Mouse (Mus musculus) cerebellum, adult 2 months (tissue): ENCODE data around the gene Tsen34. TPM values are rescaled to one million over a fixed set of nuclear protein-coding genes. Genes with fewer than 3 reads are reported as not detected.

Source experiments
- DNase-seq, 2 experiments: peaks; one replicate each; pipeline ENCODE4 v3.0.0; 2021
- H3K27ac ChIP-seq: fragments of 200-500 bp; 2 replicates; pipeline ENCODE4 v1.5.1; 2012; ENCODE audit warnings: low read length, control low read depth, inconsistent platforms; ENCODE audit not compliant: insufficient read depth
- H3K27me3 ChIP-seq: fragments of 200-500 bp; 2 replicates; pipeline ENCODE4 v1.6.1; 2012; ENCODE audit warnings: inconsistent platforms, mild to moderate bottlenecking, low read length, moderate library complexity; ENCODE audit not compliant: control insufficient read depth, insufficient read depth
- H3K4me1 ChIP-seq: fragments of 200-500 bp; 2 replicates; pipeline ENCODE4 v1.6.1; 2011; ENCODE audit warnings: low read length; ENCODE audit not compliant: control insufficient read depth, insufficient read depth
- H3K4me3 ChIP-seq: fragments of 200-500 bp; replicated peaks from 2 replicates; pipeline ENCODE3; 2011; ENCODE audit warnings: mild to moderate bottlenecking, low read depth, low read length, control low read depth; ENCODE audit not compliant: insufficient read depth
- CTCF ChIP-seq: fragments of 200-500 bp; IDR thresholded peaks from 2 replicates; pipeline ENCODE4 v1.5.1; 2011; ENCODE audit warnings: low read depth, mild to moderate bottlenecking, control low read depth, low read length, moderate library complexity, borderline replicate concordance; ENCODE audit not compliant: insufficient read depth
- POLR2A ChIP-seq: fragments of 200-500 bp; IDR thresholded peaks from 2 replicates; pipeline ENCODE4 v1.6.1; 2011; ENCODE audit warnings: low read length, control low read depth, borderline replicate concordance; ENCODE audit not compliant: insufficient read depth
- WGBS: fragments of 180-500 bp; shearing (Covaris S2); methylation state at CpG from one replicate; pipeline ENCODE4 v1.1.7; 2018; 5-methylcytosine and 5-hydroxymethylcytosine counted together
- polyA plus RNA-seq: library from polyadenylated mRNA; depleted of rRNA; stranded (reverse); fragments of >200 nt; gene quantifications from 2 replicates; pipeline ENCODE4 v1.2.3, GENCODE M21; 2012

Tsen34 gene
- polyA plus RNA-seq, 1 experiment = 112 TPM

DNA sequence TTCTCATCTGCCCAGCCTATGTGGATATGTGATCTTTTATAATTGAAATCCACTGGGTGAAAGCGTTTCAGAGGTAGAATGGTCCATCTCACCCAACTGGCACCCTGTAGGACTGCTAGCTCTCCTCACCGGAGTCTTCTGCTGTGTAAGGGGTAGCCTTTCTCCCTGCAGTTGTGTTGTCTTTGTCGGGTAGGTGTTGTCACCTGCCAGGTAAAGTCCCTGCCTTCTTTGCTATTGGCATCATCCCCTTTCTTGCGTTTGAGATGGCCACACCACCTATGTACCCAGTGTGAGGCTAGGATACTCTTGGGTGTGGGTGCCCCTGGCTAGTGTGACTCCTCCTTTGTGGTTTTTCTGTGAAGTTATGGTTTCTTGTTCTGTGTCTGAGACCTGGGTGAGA, 46.0 kb upstream of the Tsen34 start:
- 16% methylated on average over 4 of the region's 4 CpGs for WGBS
- TF ChIP-seq POLR2A (no peak), CTCF (no peak)
- DNase-seq = no peak
- Histone ChIP-seq H3K27me3 (no peaks in the 10 kb centered on the region), H3K4me1 (peaks cover 10% of the 10 kb centered on the region; the same call in 1 of the 2 replicates), H3K4me3 (peak overlapping the region; percentile 79), H3K27ac (no peak overlapping the region)

GRCm38 (mm10) chr7:3656966-3657365, 35.7 kb upstream of the Tsen34 start:
- Histone ChIP-seq H3K4me1 (no peaks in the 10 kb centered on the region), H3K27ac (no peak overlapping the region), H3K4me3 (no peak overlapping the region), H3K27me3 (no peaks in the 10 kb centered on the region)
- no peak for TF ChIP-seq POLR2A
- TF ChIP-seq CTCF = no peak
- DNase-seq = no peak
- 87% methylated on average over 4 of the region's 4 CpGs for WGBS

DNA sequence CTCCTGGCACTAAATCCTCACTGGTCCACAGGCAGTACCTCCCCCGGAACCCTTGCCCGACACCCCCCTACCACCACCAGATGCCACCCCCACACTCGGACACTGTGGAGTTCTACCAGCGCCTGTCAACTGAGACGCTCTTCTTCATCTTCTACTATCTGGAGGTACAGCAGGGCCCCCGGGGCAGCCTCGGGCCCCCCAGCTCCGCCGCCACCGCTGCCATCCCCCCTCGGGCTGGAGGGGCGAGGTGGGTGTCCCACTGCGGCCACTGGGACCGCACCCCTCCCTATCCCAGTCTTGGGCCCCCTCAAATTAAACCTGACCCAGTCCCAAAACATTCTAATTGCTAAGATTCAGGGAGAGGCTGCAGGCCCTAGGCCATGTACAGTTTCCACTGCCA, 34.1 kb upstream of the Tsen34 start:
- DNase-seq = no peak
- 91% methylated on average over 14 of the region's 14 CpGs for whole genome bisulfite sequencing
- TF ChIP-seq POLR2A (no peak), CTCF (no peak)
- no peaks in the 10 kb centered on the region for H3K27me3 ChIP-seq
- H3K4me1 ChIP-seq = no peaks in the 10 kb centered on the region
- H3K4me3 ChIP-seq = no peak overlapping the region
- H3K27ac ChIP-seq = no peak overlapping the region

GRCm38 (mm10) chr7:3664524-3665214, 28.0 kb upstream of the Tsen34 start:
- TF ChIP-seq POLR2A (no peak), CTCF (no peak)
- no peaks in the 10 kb centered on the region for H3K27me3 ChIP-seq
- no peaks in the 10 kb centered on the region; the same call in 1 of the 2 replicates for H3K4me1 ChIP-seq
- no peak for DNase-seq
- 22% methylated on average over 15 of the region's 15 CpGs for WGBS
- no peak overlapping the region for H3K27ac ChIP-seq
- peak overlapping the region; percentile 75 for H3K4me3 ChIP-seq

- Histone ChIP-seq H3K27me3 (no peaks in the 10 kb centered on the region), H3K4me1 (no peaks in the 10 kb centered on the region; the same call in 1 of the 2 replicates), H3K4me3 (peak within 1 kb of the TSS; percentile 75), H3K27ac (peak within 1 kb of the TSS; percentile 51)
- TF ChIP-seq CTCF (no peak), POLR2A (peak; percentile 88; the same call in 1 of the 2 replicates)
- DNase-seq = peak; percentile 96 to 99
- 2% methylated on average over 45 of the region's 45 CpGs for WGBS
These were observed 27.2 kb upstream of the Tsen34 start, which contains the start of gene Leng1 for GRCm38 (mm10) chr7:3665215-3666114. Gene Leng1 (minus strand): TSS chr7:3665840.

DNA sequence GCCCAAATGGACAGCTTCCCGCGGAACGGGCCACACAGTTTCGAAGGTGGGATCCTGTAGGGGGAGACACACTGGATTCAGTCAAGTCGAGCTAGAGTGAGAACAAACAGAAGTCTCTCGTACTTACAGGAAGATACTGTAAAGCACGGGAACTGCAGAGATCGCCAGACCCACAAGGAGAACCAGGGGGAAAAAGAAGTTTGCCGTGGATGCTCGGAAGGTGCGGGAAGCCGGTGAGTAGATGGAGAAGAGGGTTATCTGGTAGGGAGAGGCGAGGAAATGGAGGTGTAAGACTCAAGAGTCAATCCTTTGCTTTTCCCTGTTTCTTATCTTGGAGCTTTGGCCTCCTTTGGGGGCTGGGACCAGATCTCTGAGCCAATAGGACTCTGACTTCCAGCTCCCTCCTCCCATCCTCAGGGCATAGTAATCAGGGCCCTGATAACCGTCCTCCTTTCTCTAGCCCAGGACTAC, 25.7 kb upstream of the Tsen34 start:
- 27% methylated on average over 14 of the region's 14 CpGs for WGBS
- Histone ChIP-seq H3K4me3 (no peak overlapping the region), H3K27ac (no peak overlapping the region), H3K4me1 (no peaks in the 10 kb centered on the region; the same call in 1 of the 2 replicates), H3K27me3 (no peaks in the 10 kb centered on the region)
- DNase-seq = no peak
- no peak for TF ChIP-seq POLR2A
- TF ChIP-seq CTCF = no peak

DNA sequence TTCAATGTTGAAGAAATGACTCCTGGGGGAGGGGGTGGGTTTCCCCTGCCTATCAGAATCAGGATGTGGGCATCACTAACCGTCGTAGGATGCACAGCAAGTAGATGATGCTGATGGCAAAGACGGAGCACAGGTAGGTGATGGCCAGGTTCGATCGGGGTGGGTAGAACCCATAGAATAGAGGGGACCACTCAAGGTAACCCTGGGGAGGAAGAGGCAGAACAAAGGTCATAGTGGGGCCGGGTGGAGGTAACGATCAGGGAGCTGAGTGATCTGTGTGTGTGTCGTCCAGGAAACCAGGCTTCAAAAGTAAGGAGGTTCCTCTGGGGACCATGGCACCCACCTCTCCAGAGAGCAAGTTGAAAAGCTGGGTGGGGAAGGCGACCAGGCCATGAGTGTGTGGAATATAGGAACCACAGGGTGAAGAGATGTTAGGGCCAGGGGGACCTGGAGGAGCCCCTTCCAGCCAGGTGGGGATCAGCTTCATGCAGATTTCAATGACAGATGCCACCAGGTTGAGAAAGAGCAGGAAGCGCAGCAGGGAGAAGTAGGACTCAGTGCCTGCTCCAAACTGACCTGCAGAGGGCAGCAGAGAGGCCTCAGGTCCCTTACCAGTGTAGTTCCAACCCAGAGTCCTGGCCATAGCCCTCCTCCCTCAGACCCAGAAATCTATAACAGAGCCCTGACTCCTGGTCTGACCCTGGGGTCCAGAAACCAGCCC, 18.0 kb upstream of the Tsen34 start:
- Histone ChIP-seq H3K4me1 (no peaks in the 10 kb centered on the region), H3K27ac (no peak overlapping the region), H3K4me3 (no peak overlapping the region), H3K27me3 (no peaks in the 10 kb centered on the region)
- 63% methylated on average over 10 of the region's 10 CpGs for WGBS
- no peak for TF ChIP-seq POLR2A
- TF ChIP-seq CTCF = peak; percentile 90
- peak; percentile 77 to 86 for DNase-seq
